Mouse (Mus musculus) erythroblast, embryonic 14.5 days (primary cell): ENCODE results near the gene Cth.

Source experiments
- GATA1 ChIP-seq: IDR thresholded peaks from 2 replicates; pipeline ENCODE4 v1.6.1; 2012; ENCODE audit warnings: low read length, inconsistent platforms, mixed read lengths
- TAL1 ChIP-seq: IDR thresholded peaks from 3 replicates; pipeline ENCODE4 v1.6.1; 2012; ENCODE audit warnings: low read length, inconsistent platforms, mixed read lengths

DNA sequence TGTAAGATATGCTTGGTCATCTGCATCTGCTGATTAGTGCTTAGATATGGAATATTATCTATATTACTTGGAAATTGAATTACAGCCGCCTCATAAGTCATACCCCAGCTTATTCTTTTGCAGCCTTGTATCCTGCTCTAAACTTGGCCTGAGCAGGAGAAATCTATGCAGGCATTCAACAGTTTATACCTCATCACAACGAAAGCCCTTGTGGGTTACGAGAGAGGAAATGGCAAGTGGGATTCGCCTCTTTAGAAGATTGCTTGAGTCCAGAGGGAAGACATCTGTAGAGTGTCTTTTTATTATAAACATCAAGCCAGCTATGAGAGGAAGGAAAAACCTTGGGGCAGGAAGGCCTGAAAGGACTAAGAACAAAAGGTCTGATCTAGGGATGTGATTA lies 52.0 kb downstream of the Cth start:
- TF ChIP-seq GATA1 (no peak), TAL1 (no peak)
